Mouse (Mus musculus) right cerebral cortex, postnatal 4 days (tissue): ENCODE results near the gene Cstb.

Experiments used
- DNase-seq: peaks from one replicate; pipeline ENCODE4 v3.0.0-alpha.2; 2022

Gene Cstb

GRCm38 (mm10) chr10:78462945-78463768 lies 37.7 kb downstream of the Cstb start:
- DNase-seq: no peak

- no peak for DNase-seq
Observed at GRCm38 (mm10) chr10:78463769-78464167, 38.3 kb downstream of the Cstb start.

DNA sequence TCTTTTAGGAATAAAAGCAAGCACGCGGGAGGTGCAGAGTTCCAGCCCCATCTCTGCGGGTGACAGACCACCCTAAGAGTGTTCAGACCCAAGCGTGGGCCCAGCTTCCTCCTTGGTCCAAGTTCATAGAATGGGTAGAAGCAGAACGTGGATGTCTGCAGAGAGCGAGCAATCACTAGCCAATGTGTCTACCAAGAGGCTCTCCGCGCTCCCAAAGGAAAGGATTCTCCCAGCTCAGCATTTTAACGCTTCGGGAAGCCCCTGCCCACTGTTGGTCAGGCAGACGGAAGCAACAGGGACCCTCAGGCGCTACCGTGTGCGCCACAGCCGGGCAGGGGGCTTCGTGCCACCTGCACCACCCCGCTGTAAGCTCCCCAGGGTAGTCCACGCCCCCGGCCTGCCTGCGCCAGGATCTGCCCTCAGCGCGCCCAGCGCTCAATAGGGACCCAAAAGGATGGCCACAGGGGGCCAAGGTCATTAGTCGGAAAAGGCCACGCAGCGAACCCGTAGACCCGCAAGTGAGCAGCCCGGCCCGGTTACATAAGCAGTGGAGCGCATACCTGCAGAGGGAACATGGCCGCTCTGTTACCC lies 38.8 kb downstream of the Cstb start:
- DNase-seq: peak; percentile 38

DNA sequence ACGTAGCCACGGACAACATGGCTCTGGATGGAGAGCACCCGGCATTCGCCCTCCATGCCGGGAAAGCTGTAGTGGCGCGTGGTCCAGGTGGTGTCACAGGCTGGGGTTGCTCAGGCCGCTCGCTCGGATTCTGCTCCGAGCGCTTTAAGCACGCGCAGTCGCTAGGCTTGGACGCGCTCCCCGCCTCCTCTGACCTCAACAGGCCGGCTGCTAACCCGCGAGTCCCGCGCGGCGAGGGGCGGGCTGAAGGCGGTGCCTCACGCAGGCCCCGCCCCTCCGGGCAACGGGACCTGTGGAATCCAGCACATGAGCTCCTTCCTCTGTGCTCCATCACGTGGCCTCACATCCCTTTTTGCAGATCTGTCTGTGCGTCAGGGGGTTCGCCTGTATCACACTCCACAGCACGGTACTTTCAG lies 39.3 kb downstream of the Cstb start, which contains the start of gene Pdxk:
Gene Pdxk, minus strand, starts transcription at position 184 of the 416 bp plus-strand sequence.
- peak; percentile 83 for DNase-seq

DNA sequence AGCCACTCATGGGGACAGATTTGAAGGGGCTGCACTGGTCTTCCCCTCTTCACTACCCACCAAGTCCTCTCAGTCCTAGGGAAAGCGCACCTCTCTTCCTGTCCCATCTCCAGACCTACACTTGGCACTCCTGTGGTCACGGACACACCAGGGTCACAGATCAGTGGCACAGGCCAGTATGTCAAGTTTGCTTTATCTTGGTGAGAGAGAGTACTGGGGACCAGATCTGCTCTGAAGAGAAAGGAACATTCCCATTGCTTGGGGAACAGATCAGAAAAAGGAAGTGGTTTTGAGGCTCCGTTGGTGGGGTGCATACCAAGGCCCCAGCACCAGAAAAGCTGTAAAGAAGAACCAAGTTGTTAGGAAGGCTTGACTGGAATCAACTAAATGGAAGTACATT lies 40.0 kb downstream of the Cstb start:
- no peak for DNase-seq

DNA sequence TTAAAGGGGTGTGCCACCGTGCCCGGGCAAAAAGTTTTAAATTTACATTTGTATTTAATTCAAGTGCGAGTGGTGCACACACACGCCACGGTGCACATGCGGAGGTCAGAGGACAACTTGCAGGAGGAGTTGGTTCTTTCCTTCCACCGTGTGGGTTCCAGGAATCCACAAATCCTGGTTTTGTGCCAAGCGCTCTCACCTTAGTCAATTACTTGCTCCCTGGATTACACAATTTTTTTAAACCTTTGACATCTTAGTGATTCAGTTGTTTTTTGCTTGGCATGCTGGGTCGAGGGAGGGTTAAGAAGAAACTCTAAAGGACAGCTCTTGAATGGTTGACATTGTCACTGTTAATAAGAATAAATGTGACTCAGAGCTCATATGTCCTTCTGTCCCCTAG lies 41.2 kb downstream of the Cstb start:
- no peak for DNase-seq

- peak; percentile 37 for DNase-seq
Observed at GRCm38 (mm10) chr10:78467761-78468310, 42.4 kb downstream of the Cstb start.

DNA sequence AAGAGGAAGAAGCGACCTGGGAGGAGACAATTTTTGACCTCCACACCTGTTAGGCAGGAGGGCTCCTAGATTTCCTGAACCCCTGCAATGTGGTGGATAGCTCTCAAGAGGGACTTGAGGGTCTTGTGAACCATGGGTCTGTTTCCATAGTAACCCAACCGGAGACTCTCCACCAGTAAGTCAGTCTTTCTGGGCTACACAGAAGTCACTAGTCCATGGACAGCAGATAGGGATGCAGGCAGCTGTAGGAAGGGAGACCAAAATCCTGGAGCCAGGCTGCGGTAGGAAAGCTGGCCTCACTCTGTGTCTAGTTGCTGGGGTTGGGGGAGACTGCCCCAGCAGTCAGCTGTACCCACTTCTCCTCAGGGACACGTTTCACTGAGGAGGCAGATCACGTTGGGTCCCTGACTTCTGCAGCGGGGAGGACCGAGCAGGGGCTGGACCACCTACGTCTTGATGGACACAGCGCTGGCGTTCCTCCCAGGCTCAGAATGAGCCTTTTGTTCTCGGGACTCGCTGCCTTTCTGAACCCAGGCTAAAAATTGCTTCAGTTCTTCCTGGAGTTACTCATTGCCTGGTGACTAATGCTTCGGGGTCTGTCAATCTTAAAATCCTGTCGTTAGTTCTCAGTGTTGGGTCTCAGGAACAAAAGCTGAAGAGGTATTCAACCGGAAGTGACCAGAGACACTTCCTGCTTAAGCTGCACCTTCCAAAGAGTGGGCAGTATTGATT lies 45.3 kb downstream of the Cstb start:
- peak; percentile 47 for DNase-seq

DNA sequence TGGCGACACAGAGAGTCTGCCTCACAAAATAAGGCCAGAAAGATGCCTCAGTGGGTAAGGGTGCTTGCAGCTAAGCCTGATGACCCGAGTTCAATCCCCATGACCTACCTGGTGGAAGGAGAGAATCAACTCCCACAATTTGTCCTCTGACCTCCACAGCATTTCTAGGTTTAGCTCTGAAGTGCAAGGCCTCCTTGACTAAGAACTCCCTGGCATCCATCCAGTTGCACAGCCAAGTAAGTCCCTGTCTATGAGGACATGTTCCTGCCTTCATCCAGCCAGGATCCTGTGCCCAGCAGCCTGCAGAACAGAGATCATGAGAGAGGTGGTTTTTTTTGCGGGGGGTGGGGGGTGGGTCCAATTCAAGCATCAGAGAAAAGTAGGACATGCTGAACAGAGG lies 46.6 kb downstream of the Cstb start:
- DNase-seq: no peak

DNA sequence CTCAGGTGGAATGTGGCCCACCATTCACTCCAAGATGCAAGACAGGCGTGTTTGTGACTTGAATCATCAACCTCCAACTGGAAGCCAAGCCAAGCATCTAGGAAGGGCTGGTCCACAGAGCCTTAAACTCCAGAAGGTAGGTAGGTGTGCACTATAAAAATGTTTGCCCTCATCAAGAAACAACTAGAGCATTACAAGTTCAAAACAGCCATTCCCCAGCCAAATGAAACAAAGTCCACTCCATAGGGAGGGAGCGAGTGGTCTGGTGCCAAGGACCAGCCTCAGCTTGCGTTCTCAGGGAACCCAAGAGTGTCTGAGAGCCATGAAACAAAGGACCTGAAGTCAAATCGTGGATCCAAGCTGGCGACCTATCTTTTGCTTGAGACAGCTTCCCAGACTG lies 48.0 kb downstream of the Cstb start:
- no peak for DNase-seq

DNA sequence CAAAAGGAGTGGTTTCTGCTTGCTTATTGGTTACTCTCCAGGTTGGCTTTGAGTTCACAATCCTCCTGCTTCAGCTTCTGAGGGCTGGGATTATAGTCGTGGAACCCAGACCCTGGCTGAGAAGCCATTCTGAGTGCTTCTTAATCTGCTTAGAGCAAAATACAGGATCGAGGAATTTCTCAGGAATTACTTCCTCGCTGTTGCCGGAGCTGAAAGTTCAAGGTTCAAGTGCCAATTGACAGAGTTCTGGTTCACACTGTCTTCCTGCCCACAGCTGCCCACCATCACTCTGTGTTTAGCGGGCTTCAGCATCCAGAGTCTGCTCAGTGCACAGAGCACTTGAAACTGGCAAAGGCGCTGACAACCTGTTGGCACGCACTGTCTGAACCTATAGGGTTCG lies 49.3 kb downstream of the Cstb start:
- DNase-seq: no peak

GRCm38 (mm10) chr10:78476821-78477220 lies 51.4 kb downstream of the Cstb start:
- DNase-seq: no peak
